9 mouse cellular contexts compared by ENCODE assay signal in genomic region chr10:99459823-99460361, GRCm38 (mm10).
DNase-seq lines count a peak whose midpoint lies in the region; ATAC-seq and TF ChIP-seq lines count a peak whose summit lies in the region.
"Had no signal": no experiment of that assay in that cellular context is flagged by ENCODE, and none has a peak within 500 bp of the region (broad histone marks: within the 10 kb centered on the region; RNA-seq: fewer than 3 reads in every experiment).

No protein-coding gene starts in this region.

- peak overlapping the region; percentile 35 for H3K27ac ChIP-seq in forebrain, embryonic 10.5 days
- H3K27ac ChIP-seq in forebrain, embryonic 12.5 days = no peak overlapping the region
- H3K27ac ChIP-seq in heart, embryonic 14.5 days (replicated peaks in 1 of 2; ENCODE audit: control insufficient read depth in 1 of 2, insufficient read depth in 1 of 2, low read depth in 2 of 2, low read length in 2 of 2) = peak overlapping the region; percentile 38 to 42; a peak in 2 of 4 replicates
- H3K27ac ChIP-seq in limb, embryonic 14.5 days (replicated peaks; ENCODE audit: low read depth, low read length) = no peak overlapping the region
- H3K27ac ChIP-seq: limb, embryonic 15.5 days had no signal

- no peaks in the 10 kb centered on the region for H3K9me3 ChIP-seq in forebrain, embryonic 10.5 days
- H3K9me3 ChIP-seq in forebrain, embryonic 12.5 days = no peaks in the 10 kb centered on the region
- no peaks in the 10 kb centered on the region for H3K9me3 ChIP-seq in heart, embryonic 14.5 days (ENCODE audit: control insufficient read depth, low read length)
- no peaks in the 10 kb centered on the region for H3K9me3 ChIP-seq in limb, embryonic 14.5 days (ENCODE audit: control insufficient read depth, low read length)
- H3K9me3 ChIP-seq: limb, embryonic 15.5 days had no signal

- 46% methylated on average over 10 of the region's 10 CpGs for WGBS in forebrain, embryonic 10.5 days
- 47% methylated on average over 10 of the region's 10 CpGs for WGBS in forebrain, embryonic 12.5 days
- 49% methylated on average over 10 of the region's 10 CpGs for WGBS in heart, embryonic 14.5 days
- WGBS in limb, embryonic 14.5 days = 49% methylated on average over 10 of the region's 10 CpGs

- no peak overlapping the region for H3K4me2 ChIP-seq in forebrain, embryonic 12.5 days
- peak overlapping the region; percentile 16; the same call in 1 of the 2 replicates for H3K4me2 ChIP-seq in heart, embryonic 14.5 days (ENCODE audit: low read length)
- no peak overlapping the region for H3K4me2 ChIP-seq in limb, embryonic 14.5 days (replicated peaks; ENCODE audit: low read depth, low read length, severe bottlenecking)

- peaks cover 31% of the 10 kb centered on the region for H3K4me1 ChIP-seq in forebrain, embryonic 10.5 days
- H3K4me1 ChIP-seq in forebrain, embryonic 12.5 days = peaks cover 11% of the 10 kb centered on the region
- H3K4me1 ChIP-seq in heart, embryonic 14.5 days (ENCODE audit: control insufficient read depth in 2 of 2, insufficient read depth in 2 of 2, low read length in 2 of 2) = peaks cover 5 to 6% of the 10 kb centered on the region in 2 experiments; a peak in 3 of 4 replicates
- peaks cover 11% of the 10 kb centered on the region for H3K4me1 ChIP-seq in limb, embryonic 14.5 days (ENCODE audit: control insufficient read depth, insufficient read depth, low read length)

- H3K9ac ChIP-seq in forebrain, embryonic 12.5 days = no peak overlapping the region
- no peak overlapping the region for H3K9ac ChIP-seq in heart, embryonic 14.5 days (ENCODE audit: low read length)
- H3K9ac ChIP-seq in limb, embryonic 14.5 days (ENCODE audit: low read depth, low read length, severe bottlenecking) = no peak overlapping the region
- H3K9ac ChIP-seq: limb, embryonic 15.5 days had no signal

- ATAC-seq in forebrain, embryonic 12.5 days (ENCODE audit: low FRiP score) = no peak
- no peak for ATAC-seq in heart, embryonic 14.5 days (ENCODE audit: insufficient number of reproducible peaks, insufficient read depth, low FRiP score, low read depth)
- no peak for ATAC-seq in limb, embryonic 14.5 days (ENCODE audit: low FRiP score, low read depth)

- DNase-seq in forebrain, embryonic 10.5 days (ENCODE audit: extremely low spot score, low spot score) = no peak
- DNase-seq in CD4-positive helper T cell, adult 2 months (ENCODE audit: low read depth, low spot score) = peak; percentile 77
- DNase-seq in c-Kit-positive CD71-negative TER-119-negative erythroid progenitor cells, embryonic 14.5 days (ENCODE audit: low read depth) = peak; percentile 71
- peak; percentile 6 for DNase-seq in limb, embryonic 14.5 days (ENCODE audit: low spot score)
- peak; percentile 51 to 71 for DNase-seq in natural killer cell, adult 2 months (ENCODE audit: low spot score in 2 of 2)
- no peak for DNase-seq in left cerebral cortex, adult 11 months (ENCODE audit: low spot score)

- no peaks in the 10 kb centered on the region for H3K36me3 ChIP-seq in forebrain, embryonic 10.5 days (replicated peaks)
- no peaks in the 10 kb centered on the region for H3K36me3 ChIP-seq in forebrain, embryonic 12.5 days (replicated peaks)
- H3K36me3 ChIP-seq in heart, embryonic 14.5 days (ENCODE audit: control insufficient read depth, insufficient read depth, low read length) = no peaks in the 10 kb centered on the region
- no peaks in the 10 kb centered on the region for H3K36me3 ChIP-seq in limb, embryonic 14.5 days (ENCODE audit: control insufficient read depth, insufficient read depth, low read length)
- H3K36me3 ChIP-seq: limb, embryonic 15.5 days had no signal

- TF ChIP-seq POLR2A in limb, embryonic 14.5 days (IDR thresholded peaks at IDR 0.05; ENCODE audit: borderline replicate concordance, extremely low read depth, insufficient read depth, insufficient read length) = no peak

- no peak overlapping the region for H3K4me3 ChIP-seq in forebrain, embryonic 10.5 days
- no peak overlapping the region for H3K4me3 ChIP-seq in forebrain, embryonic 12.5 days (replicated peaks)
- no peak overlapping the region for H3K4me3 ChIP-seq in heart, embryonic 14.5 days (ENCODE audit: control insufficient read depth in 1 of 2, insufficient read depth in 1 of 2, low read depth in 1 of 2, low read length in 2 of 2)
- H3K4me3 ChIP-seq in limb, embryonic 14.5 days (replicated peaks; ENCODE audit: low read length) = no peak overlapping the region

- H3K27me3 ChIP-seq in forebrain, embryonic 10.5 days (ENCODE audit: poor library complexity, severe bottlenecking) = peaks cover 5% of the 10 kb centered on the region
- no peaks in the 10 kb centered on the region for H3K27me3 ChIP-seq in forebrain, embryonic 12.5 days
- no peaks in the 10 kb centered on the region for H3K27me3 ChIP-seq in heart, embryonic 14.5 days (ENCODE audit: control insufficient read depth, insufficient read depth, low read length)
- H3K27me3 ChIP-seq in limb, embryonic 14.5 days (ENCODE audit: control insufficient read depth, insufficient read depth, low read length) = no peaks in the 10 kb centered on the region

Comparison
In these comparisons a context has a peak if more than half of its experiments do, and no peak if none do; other contexts are left out.
1. H3K27ac ChIP-seq: peak in forebrain, embryonic 10.5 days (single experiment) and heart, embryonic 14.5 days (2 of 2); none in forebrain, embryonic 12.5 days (single experiment) and limb, embryonic 14.5 days (single experiment).
2. DNase-seq: peak in CD4-positive helper T cell, adult 2 months (single experiment), c-Kit-positive CD71-negative TER-119-negative erythroid progenitor cells, embryonic 14.5 days (single experiment), limb, embryonic 14.5 days (single experiment) and natural killer cell, adult 2 months (2 of 2); none in forebrain, embryonic 10.5 days (single experiment) and left cerebral cortex, adult 11 months (single experiment).